Mouse (Mus musculus): ENCODE data around the gene Dock3.

DNA sequence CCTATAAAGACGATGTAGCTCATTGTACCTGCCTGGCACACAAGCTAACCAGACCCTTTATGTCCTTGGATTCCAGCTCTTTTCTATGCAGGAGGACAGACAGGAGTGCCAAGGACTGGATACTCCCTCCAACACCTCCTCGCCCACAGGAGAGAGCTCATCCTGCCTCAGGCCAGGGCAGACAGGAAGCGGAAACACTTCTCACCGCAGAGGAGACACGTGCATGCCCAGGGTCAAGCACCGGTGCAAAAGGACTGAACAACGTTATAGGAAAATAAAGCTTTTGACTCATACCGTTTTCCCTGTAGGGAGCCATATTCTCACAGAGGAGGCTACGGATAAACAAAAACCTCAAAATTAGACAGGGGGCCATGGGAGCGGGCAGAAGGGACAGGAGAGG lies 41.5 kb upstream of the Dock3 start:
- no peak for TF ChIP-seq POLR2A (IDR thresholded peaks at IDR 0.05; ENCODE audit: insufficient read length, low read depth)
- TF ChIP-seq CEBPB (IDR thresholded peaks at IDR 0.05; ENCODE audit: insufficient read depth, poor library complexity, severe bottlenecking), result no peak
- no peak for TF ChIP-seq MYOG (IDR thresholded peaks at IDR 0.05; ENCODE audit: control insufficient read depth in 1 of 3, insufficient read depth in 1 of 3, insufficient read length in 2 of 3, low read depth in 2 of 3)
- TF ChIP-seq TCF12 (IDR thresholded peaks at IDR 0.05; ENCODE audit: insufficient read depth, poor library complexity, severe bottlenecking), result no peak
- no peak for TF ChIP-seq MAX (IDR thresholded peaks at IDR 0.05; ENCODE audit: low read depth)
- no peak for TF ChIP-seq E2F4 (IDR thresholded peaks at IDR 0.05; ENCODE audit: insufficient read depth)
- no peak for TF ChIP-seq MYOD1 (IDR thresholded peaks at IDR 0.05; ENCODE audit: control insufficient read depth in 1 of 3, insufficient read length in 2 of 3, low read depth in 2 of 3)
- TF ChIP-seq REST (IDR thresholded peaks at IDR 0.05; ENCODE audit: insufficient read depth, insufficient read length), result no peak
- TF ChIP-seq USF1 (IDR thresholded peaks at IDR 0.05; ENCODE audit: low read depth), result no peak
- no peak for TF ChIP-seq POLR2AphosphoS2 (IDR thresholded peaks at IDR 0.05; ENCODE audit: insufficient read length, low read depth)
